Mouse (Mus musculus): ENCODE measurements around the gene Fbxl3.
A peak's percentile ranks its signal among the peaks of the same experiment; 100 is the strongest.

Gene Fbxl3

GRCm38 (mm10) chr14:103099238-103099933 is at the start of gene Fbxl3:
Gene Fbxl3, minus strand, starts transcription at chr14:103099566.
- peak; percentile 90 to 94 for DNase-seq

GRCm38 (mm10) chr14:103131991-103132390 is 32.6 kb upstream of the Fbxl3 start:
- DNase-seq: peak; percentile 64 to 70

- DNase-seq: no peak
Observed at GRCm38 (mm10) chr14:103125756-103126155, 26.4 kb upstream of the Fbxl3 start.

GRCm38 (mm10) chr14:103114994-103115670 is 15.8 kb upstream of the Fbxl3 start:
- DNase-seq: no peak

GRCm38 (mm10) chr14:103112606-103113363 is 13.4 kb upstream of the Fbxl3 start:
- DNase-seq: no peak

GRCm38 (mm10) chr14:103109971-103110370 is 10.6 kb upstream of the Fbxl3 start:
- DNase-seq: no peak

GRCm38 (mm10) chr14:103106301-103106700 is 6.9 kb upstream of the Fbxl3 start:
- no peak for DNase-seq

GRCm38 (mm10) chr14:103102731-103103335 is 3.5 kb upstream of the Fbxl3 start:
- DNase-seq: no peak

- peak in 1 of 2 experiments; percentile 30 for DNase-seq
Observed at GRCm38 (mm10) chr14:103102246-103102645, 2.9 kb upstream of the Fbxl3 start.

- DNase-seq: no peak
Observed at GRCm38 (mm10) chr14:103101171-103101570, 1.8 kb upstream of the Fbxl3 start.

- no peak for DNase-seq
Observed at GRCm38 (mm10) chr14:103100296-103100695, 930 bp upstream of the Fbxl3 start.

GRCm38 (mm10) chr14:103098587-103099235 is 655 bp downstream of the Fbxl3 start:
- DNase-seq: peak; percentile 90 to 94

GRCm38 (mm10) chr14:103098213-103098586 is 1.2 kb downstream of the Fbxl3 start:
- DNase-seq: no peak

GRCm38 (mm10) chr14:103096621-103097020 is 2.7 kb downstream of the Fbxl3 start:
- no peak for DNase-seq

GRCm38 (mm10) chr14:103095826-103096225 is 3.5 kb downstream of the Fbxl3 start:
- DNase-seq: no peak

GRCm38 (mm10) chr14:103095036-103095435 is 4.3 kb downstream of the Fbxl3 start:
- DNase-seq: no peak

GRCm38 (mm10) chr14:103093670-103094069 is 5.7 kb downstream of the Fbxl3 start:
- DNase-seq: no peak

GRCm38 (mm10) chr14:103093236-103093635 is 6.1 kb downstream of the Fbxl3 start:
- DNase-seq: no peak

- peak; percentile 46 to 61 for DNase-seq
Observed at GRCm38 (mm10) chr14:103088624-103089023, 10.7 kb downstream of the Fbxl3 start.

GRCm38 (mm10) chr14:103087846-103088245 is 11.5 kb downstream of the Fbxl3 start:
- DNase-seq: no peak

- no peak for DNase-seq
Observed at GRCm38 (mm10) chr14:103086671-103087324, 12.6 kb downstream of the Fbxl3 start.

Measured in kidney, postnatal 4 days (tissue).